Mouse (Mus musculus) MEL (cell line): Measurements from ENCODE around the gene Prrc2c. TPM values are rescaled to one million over a fixed set of nuclear protein-coding genes. Genes with fewer than 3 reads are reported as not detected.

Experiments
- DNase-seq: peaks from one replicate; pipeline ENCODE4 v3.0.0; 2011; ENCODE audit warnings: low read depth, low spot score
- H3K27ac ChIP-seq: 2 replicates; pipeline ENCODE4 v1.5.1; 2012; ENCODE audit warnings: low read depth, mild to moderate bottlenecking, control low read depth, low read length, moderate library complexity; ENCODE audit not compliant: control insufficient read depth
- H3K27me3 ChIP-seq, 2 experiments: fragments of 150-350 bp in 1 of 2; sonication (generic) in 1 of 2; 2 replicates each; pipeline ENCODE4 v1.6.1; 2012; ENCODE audit warnings: low read length in 2 of 2, mild to moderate bottlenecking in 2 of 2, improper control_type of control experiment in 1 of 2, moderate library complexity in 1 of 2; ENCODE audit not compliant: insufficient read depth in 2 of 2, control insufficient read depth in 1 of 2
- H3K36me3 ChIP-seq, 2 experiments: 2 replicates each; pipeline ENCODE4 v1.6.1; 2012 to 2014; ENCODE audit warnings: low read length in 2 of 2, improper control_type of control experiment in 1 of 2, inconsistent platforms in 1 of 2, mild to moderate bottlenecking in 1 of 2; ENCODE audit not compliant: insufficient read depth in 2 of 2, control insufficient read depth in 1 of 2
- H3K4me1 ChIP-seq, 2 experiments: fragments of 150-350 bp in 1 of 2; sonication (generic) in 1 of 2; 2 replicates each; pipeline ENCODE4 v1.6.1; 2012; ENCODE audit warnings: low read length in 2 of 2, improper control_type of control experiment in 1 of 2, mild to moderate bottlenecking in 1 of 2; ENCODE audit not compliant: insufficient read depth in 2 of 2, control insufficient read depth in 1 of 2
- H3K4me3 ChIP-seq, 2 experiments: fragments of 150-350 bp in 1 of 2; sonication (generic) in 1 of 2; 2 replicates each; pipeline ENCODE4 v1.5.1; 2012; ENCODE audit warnings: low read depth in 2 of 2, low read length in 2 of 2, mild to moderate bottlenecking in 2 of 2, moderate library complexity in 2 of 2, control low read depth in 1 of 2, improper control_type of control experiment in 1 of 2; ENCODE audit not compliant: control insufficient read depth in 1 of 2, insufficient read depth in 1 of 2
- H3K79me2 ChIP-seq: 2 replicates; pipeline ENCODE4 v1.6.1; 2012; ENCODE audit warnings: mild to moderate bottlenecking, low read length, moderate library complexity; ENCODE audit not compliant: control insufficient read depth, poor library complexity, insufficient read depth
- H3K9ac ChIP-seq: 2 replicates; pipeline ENCODE4 v1.6.1; 2012; ENCODE audit warnings: low read depth, mild to moderate bottlenecking, control low read depth, low read length, moderate library complexity; ENCODE audit not compliant: control insufficient read depth, poor library complexity, severe bottlenecking
- H3K9me3 ChIP-seq: fragments of 150-350 bp; sonication (generic); replicated peaks from 2 replicates; pipeline ENCODE4 v1.6.1; 2012; ENCODE audit warnings: mild to moderate bottlenecking, low read length, improper control_type of control experiment, moderate library complexity; ENCODE audit not compliant: insufficient read depth
- BHLHE40 ChIP-seq: IDR thresholded peaks from 2 replicates; pipeline ENCODE4 v1.6.1; 2012; ENCODE audit warnings: low read depth, mild to moderate bottlenecking, inconsistent platforms, low read length, improper control_type of control experiment, borderline replicate concordance
- CHD1 ChIP-seq: IDR thresholded peaks from 2 replicates; pipeline ENCODE4 v1.6.1; 2012; ENCODE audit warnings: low read depth, mild to moderate bottlenecking, inconsistent platforms, low read length, improper control_type of control experiment
- CHD2 ChIP-seq: IDR thresholded peaks from 2 replicates; pipeline ENCODE4 v1.6.1; 2011; ENCODE audit warnings: low read length, improper control_type of control experiment
- CTCF ChIP-seq, 3 experiments: IDR thresholded peaks in 2 of 3; conservative IDR thresholded peaks in 1 of 3; 2 replicates each; pipeline ENCODE4 v1.5.1; 2011 to 2012; ENCODE audit warnings: low read length in 3 of 3, low read depth in 2 of 3, mild to moderate bottlenecking in 2 of 3, improper control_type of control experiment in 1 of 3, inconsistent platforms in 1 of 3, mixed read lengths in 1 of 3, moderate library complexity in 1 of 3; ENCODE audit not compliant: control insufficient read depth in 1 of 3, insufficient read depth in 1 of 3, poor library complexity in 1 of 3, severe bottlenecking in 1 of 3
- E2F4 ChIP-seq: IDR thresholded peaks from 2 replicates; pipeline ENCODE4 v1.6.1; 2011; ENCODE audit warnings: low read depth, low read length, improper control_type of control experiment, borderline replicate concordance
- ELF1 ChIP-seq: IDR thresholded peaks from 2 replicates; pipeline ENCODE4 v1.6.1; 2014; ENCODE audit warnings: low read depth, mild to moderate bottlenecking, inconsistent platforms, low read length, improper control_type of control experiment, moderate library complexity
- EP300 ChIP-seq, 2 experiments: IDR thresholded peaks; 2 replicates each; pipeline ENCODE4 v1.6.1; 2011; ENCODE audit warnings: improper control_type of control experiment in 2 of 2, low read length in 2 of 2, low read depth in 1 of 2, mild to moderate bottlenecking in 1 of 2
- ETS1 ChIP-seq: IDR thresholded peaks from 2 replicates; pipeline ENCODE4 v1.6.1; 2012; ENCODE audit warnings: low read depth, mild to moderate bottlenecking, inconsistent platforms, low read length, improper control_type of control experiment, moderate library complexity
- GABPA ChIP-seq: IDR thresholded peaks from 2 replicates; pipeline ENCODE4 v1.6.1; 2012; ENCODE audit warnings: low read depth, mild to moderate bottlenecking, inconsistent platforms, low read length, improper control_type of control experiment, moderate library complexity
- GATA1 ChIP-seq: IDR thresholded peaks from 2 replicates; pipeline ENCODE4 v1.6.1; 2011; ENCODE audit warnings: low read depth, low read length, improper control_type of control experiment
- HCFC1 ChIP-seq: IDR thresholded peaks from 2 replicates; pipeline ENCODE4 v1.6.1; 2012; ENCODE audit warnings: low read depth, mild to moderate bottlenecking, inconsistent platforms, low read length, improper control_type of control experiment, moderate library complexity
- KAT2A ChIP-seq: conservative IDR thresholded peaks from 2 replicates; pipeline ENCODE4 v1.6.1; 2012; ENCODE audit warnings: low read depth, low read length, improper control_type of control experiment, inconsistent platforms
- MAFK ChIP-seq: IDR thresholded peaks from 2 replicates; pipeline ENCODE4 v1.6.1; 2011; ENCODE audit warnings: low read depth, mild to moderate bottlenecking, low read length, improper control_type of control experiment, borderline replicate concordance
- MAZ ChIP-seq: IDR thresholded peaks from 2 replicates; pipeline ENCODE4 v1.6.1; 2012; ENCODE audit warnings: low read depth, mild to moderate bottlenecking, inconsistent platforms, low read length, improper control_type of control experiment
- MEF2A ChIP-seq: IDR thresholded peaks from 2 replicates; pipeline ENCODE4 v1.6.1; 2014; ENCODE audit warnings: low read depth, mild to moderate bottlenecking, inconsistent platforms, low read length, improper control_type of control experiment; ENCODE audit not compliant: poor library complexity, insufficient replicate concordance, severe bottlenecking; ENCODE audit errors: extremely low read depth
- MXI1 ChIP-seq: IDR thresholded peaks from 2 replicates; pipeline ENCODE4 v1.6.1; 2011; ENCODE audit warnings: mild to moderate bottlenecking, low read depth, low read length, improper control_type of control experiment
- MYB ChIP-seq: IDR thresholded peaks from 2 replicates; pipeline ENCODE4 v1.6.1; 2011; ENCODE audit warnings: mild to moderate bottlenecking, low read depth, low read length, improper control_type of control experiment
- MYC ChIP-seq: IDR thresholded peaks from 2 replicates; pipeline ENCODE4 v1.6.1; 2011; ENCODE audit warnings: low read depth, mild to moderate bottlenecking, low read length, improper control_type of control experiment, moderate library complexity
- NELFE ChIP-seq: IDR thresholded peaks from 2 replicates; pipeline ENCODE4 v1.6.1; 2011; ENCODE audit warnings: low read depth, low read length, improper control_type of control experiment
- NRF1 ChIP-seq: IDR thresholded peaks from 2 replicates; pipeline ENCODE4 v1.6.1; 2014; ENCODE audit warnings: low read depth, mild to moderate bottlenecking, inconsistent platforms, low read length, improper control_type of control experiment, moderate library complexity; ENCODE audit not compliant: poor library complexity, insufficient read depth, severe bottlenecking
- POLR2A ChIP-seq, 2 experiments: IDR thresholded peaks; 2 replicates each; pipeline ENCODE4 v1.6.1; 2011 to 2012; ENCODE audit warnings: low read length in 2 of 2, mild to moderate bottlenecking in 2 of 2, control low read depth in 1 of 2, improper control_type of control experiment in 1 of 2, low read depth in 1 of 2, moderate library complexity in 1 of 2; ENCODE audit not compliant: control insufficient read depth in 1 of 2, insufficient read depth in 1 of 2, poor library complexity in 1 of 2
- POLR2AphosphoS2 ChIP-seq: IDR thresholded peaks from 2 replicates; pipeline ENCODE4 v1.6.1; 2011; ENCODE audit warnings: low read length, improper control_type of control experiment
- POLR2AphosphoS5 ChIP-seq: IDR thresholded peaks from 2 replicates; pipeline ENCODE4 v1.6.1; 2012; ENCODE audit warnings: low read depth, borderline replicate concordance, mild to moderate bottlenecking, inconsistent platforms, low read length, moderate library complexity, mixed read lengths
- RAD21 ChIP-seq: IDR thresholded peaks from 2 replicates; pipeline ENCODE4 v1.6.1; 2011; ENCODE audit warnings: mild to moderate bottlenecking, low read depth, low read length, improper control_type of control experiment
- RCOR1 ChIP-seq: IDR thresholded peaks from 2 replicates; pipeline ENCODE4 v1.6.1; 2012; ENCODE audit warnings: low read depth, mild to moderate bottlenecking, inconsistent platforms, low read length, improper control_type of control experiment
- SMC3 ChIP-seq: IDR thresholded peaks from 2 replicates; pipeline ENCODE4 v1.6.1; 2011; ENCODE audit warnings: low read depth, low read length, improper control_type of control experiment
- TAL1 ChIP-seq: IDR thresholded peaks from 2 replicates; pipeline ENCODE4 v1.6.1; 2012; ENCODE audit warnings: mild to moderate bottlenecking, inconsistent platforms, low read length, moderate library complexity, mixed read lengths
- TBP ChIP-seq: IDR thresholded peaks from 2 replicates; pipeline ENCODE4 v1.8.0; 2011; ENCODE audit warnings: low read depth, low read length, improper control_type of control experiment
- TCF12 ChIP-seq: IDR thresholded peaks from 2 replicates; pipeline ENCODE4 v1.6.1; 2014; ENCODE audit warnings: low read depth, mild to moderate bottlenecking, inconsistent platforms, low read length, improper control_type of control experiment, moderate library complexity
- USF1 ChIP-seq: IDR thresholded peaks from 2 replicates; pipeline ENCODE4 v1.6.1; 2014; ENCODE audit warnings: low read depth, mild to moderate bottlenecking, inconsistent platforms, low read length, improper control_type of control experiment, moderate library complexity
- USF2 ChIP-seq, 2 experiments: IDR thresholded peaks; 2 replicates each; pipeline ENCODE4 v1.6.1; 2011 to 2012; ENCODE audit warnings: improper control_type of control experiment in 2 of 2, low read length in 2 of 2, borderline replicate concordance in 1 of 2, inconsistent platforms in 1 of 2, low read depth in 1 of 2, mild to moderate bottlenecking in 1 of 2; ENCODE audit not compliant: insufficient read depth in 1 of 2
- ZC3H11A ChIP-seq: IDR thresholded peaks from 2 replicates; pipeline ENCODE4 v1.6.1; 2012; ENCODE audit warnings: low read depth, mild to moderate bottlenecking, inconsistent platforms, low read length, improper control_type of control experiment
- ZKSCAN1 ChIP-seq: IDR thresholded peaks from 2 replicates; pipeline ENCODE4 v1.6.1; 2012; ENCODE audit warnings: low read depth, mild to moderate bottlenecking, inconsistent platforms, low read length, improper control_type of control experiment, moderate library complexity
- ZMIZ1 ChIP-seq: IDR thresholded peaks from 2 replicates; pipeline ENCODE4 v1.6.1; 2012; ENCODE audit warnings: low read depth, mild to moderate bottlenecking, inconsistent platforms, low read length, improper control_type of control experiment, moderate library complexity
- ZNF384 ChIP-seq: IDR thresholded peaks from 2 replicates; pipeline ENCODE4 v1.6.1; 2012; ENCODE audit warnings: low read depth, mild to moderate bottlenecking, inconsistent platforms, low read length, improper control_type of control experiment
- polyA plus RNA-seq, 2 experiments: library from polyadenylated mRNA; stranded (reverse) in 1 of 2; unstranded in 1 of 2; fragments of >175 nt in 1 of 2; fragments of >200 nt in 1 of 2; gene quantifications; 2 replicates each; pipeline versions ENCODE4 v1.2.1 to v1.2.4; 2012; ENCODE audit warnings: low replicate concordance in 2 of 2, low read depth in 1 of 2; ENCODE audit not compliant: insufficient read length in 2 of 2, insufficient read depth in 1 of 2, missing spikeins in 1 of 2
- total RNA-seq: library from RNA; depleted of rRNA; stranded (reverse); fragments of 300-350 nt; gene quantifications from 2 replicates; pipeline ENCODE4 v1.2.3, GENCODE M21; 2012; rRNA removed

The Prrc2c gene
- total RNA-seq = 55.5 and 67.7 TPM in 2 replicates
- polyA plus RNA-seq = 100 to 1,000 TPM; 142 to 343 TPM

DNA sequence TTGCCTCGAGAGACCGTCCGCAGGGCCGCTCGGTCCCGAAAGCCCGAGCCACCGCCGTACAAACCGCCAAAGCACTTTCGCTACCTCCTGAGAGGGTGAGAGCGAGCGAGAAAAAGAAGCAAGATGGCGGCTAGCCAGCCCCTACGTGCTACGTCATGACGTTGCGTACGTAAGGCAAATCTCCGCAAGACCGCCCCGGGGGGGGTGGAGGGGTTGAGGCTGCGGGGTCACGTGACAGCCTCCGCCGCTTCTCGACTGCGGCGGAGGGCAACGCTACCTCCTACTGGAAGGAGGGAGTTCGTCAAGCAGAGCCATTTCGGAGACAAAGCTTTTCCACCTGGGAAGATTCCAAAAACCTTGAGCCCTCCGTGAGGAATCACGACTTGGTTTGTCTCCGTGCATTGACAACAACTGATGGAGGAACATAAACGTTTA, at the start of gene Prrc2c:
Gene Prrc2c, minus strand, starts transcription at position 156 of the 435 bp plus-strand sequence.
- DNase-seq = peak; percentile 97
- peaks cover 2 to 5% of the 10 kb centered on the region in 2 experiments; a peak in 2 of 4 replicates for H3K27me3 ChIP-seq
- peak within 1 kb of the TSS; percentile 89 for H3K27ac ChIP-seq
- H3K4me3 ChIP-seq = peak within 1 kb of the TSS; percentile 96
- peaks cover 21 to 24% of the 10 kb centered on the region in 2 experiments for H3K4me1 ChIP-seq
- H3K36me3 ChIP-seq = peaks cover 7 to 34% of the 10 kb centered on the region in 2 experiments
- H3K9me3 ChIP-seq = no peaks in the 10 kb centered on the region
- H3K79me2 ChIP-seq = peaks cover 48% of the 10 kb centered on the region
- peak within 1 kb of the TSS; percentile 99 for H3K9ac ChIP-seq
- TF ChIP-seq EP300 (IDR thresholded peaks at IDR 0.05; ENCODE audit: low read depth in 1 of 2, low read length in 2 of 2) (0 out of 4 replicates have a peak, but pooled peaks of 1 of the 2 experiments have one; percentile 25), POLR2AphosphoS2 (peak; percentile 93), MXI1 (0 out of 2 replicates have a peak, but pooled peaks have one; percentile 13), NRF1 (no peak), POLR2AphosphoS5 (no peak), MAZ (peak; percentile 97), GATA1 (no peak), SMC3 (no peak; the same call in 1 of the 2 replicates), NELFE (peak; percentile 95), ZKSCAN1 (no peak), E2F4 (no peak), TAL1 (no peak), ZNF384 (no peak), BHLHE40 (peak; percentile 85), USF2 (IDR thresholded peaks at IDR 0.05; ENCODE audit: borderline replicate concordance in 1 of 2, insufficient read depth in 1 of 2, low read depth in 1 of 2, low read length in 2 of 2) (peak; percentile 66 to 89; a peak in 3 of 4 replicates), GABPA (no peak), ELF1 (peak; percentile 39; the same call in 1 of the 2 replicates), USF1 (peak; percentile 98), ZMIZ1 (peak; percentile 81), MYC (peak; percentile 39; the same call in 1 of the 2 replicates), ETS1 (peak; percentile 58), MAFK (no peak), CTCF (IDR thresholded peaks at IDR 0.05 in 2 of 3, conservative IDR thresholded peaks at IDR 0.05 in 1 of 3; ENCODE audit: control insufficient read depth in 1 of 3, insufficient read depth in 1 of 3, low read depth in 2 of 3, low read length in 3 of 3, poor library complexity in 1 of 3, severe bottlenecking in 1 of 3) (peak; percentile 27 to 60 (median 48); a peak in 5 of 6 replicates), CHD2 (no peak), KAT2A (0 out of 2 replicates have a peak, but pooled peaks have one; percentile 42), TBP (peak; percentile 78), POLR2A (IDR thresholded peaks at IDR 0.05; ENCODE audit: control insufficient read depth in 1 of 2, insufficient read depth in 1 of 2, low read depth in 1 of 2, low read length in 2 of 2, poor library complexity in 1 of 2) (peak; percentile 71 to 90), TCF12 (peak; percentile 56), CHD1 (no peak), RCOR1 (peak; percentile 49; the same call in 1 of the 2 replicates), ZC3H11A (peak; percentile 11; the same call in 1 of the 2 replicates), RAD21 (peak; percentile 19), HCFC1 (peak; percentile 84), MEF2A (no peak), MYB (no peak)
